Mouse (Mus musculus): ENCODE results near the gene Pomp. TPM values are rescaled to one million over a fixed set of nuclear protein-coding genes. Genes with fewer than 3 reads are reported as not detected.
"Not testable (repeated sequence)": the region's sequence is repeated elsewhere in the genome, so short reads cannot be mapped to it uniquely, and the experiment has no call there.

The Pomp gene
- total RNA-seq, 2 experiments from 2014 or later, result 128 to 151 TPM

GRCm38 (mm10) chr5:147896501-147896900 is 36.2 kb downstream of the Pomp start:
- DNase-seq (ENCODE audit: low spot score in 2 of 2), result not testable (repeated sequence)

- no peak for DNase-seq (ENCODE audit: low spot score in 2 of 2)
These were observed 38.0 kb downstream of the Pomp start for GRCm38 (mm10) chr5:147898254-147898653.

GRCm38 (mm10) chr5:147898968-147899549 is 38.8 kb downstream of the Pomp start:
- no peak for DNase-seq (ENCODE audit: low spot score in 2 of 2)

- no peak for DNase-seq (ENCODE audit: low spot score in 2 of 2)
These were observed 41.9 kb downstream of the Pomp start for GRCm38 (mm10) chr5:147902008-147902757.

GRCm38 (mm10) chr5:147903166-147903565 is 42.9 kb downstream of the Pomp start:
- no peak for DNase-seq (ENCODE audit: low spot score in 2 of 2)

GRCm38 (mm10) chr5:147907144-147907543 is 46.9 kb downstream of the Pomp start:
- no peak for DNase-seq (ENCODE audit: low spot score in 2 of 2)

GRCm38 (mm10) chr5:147907851-147908250 is 47.6 kb downstream of the Pomp start:
- no peak for DNase-seq (ENCODE audit: low spot score in 2 of 2)

GRCm38 (mm10) chr5:147910807-147911509 is 50.7 kb downstream of the Pomp start:
- no peak for DNase-seq (ENCODE audit: low spot score in 2 of 2)

GRCm38 (mm10) chr5:147911744-147912143 is 51.5 kb downstream of the Pomp start:
- no peak for DNase-seq (ENCODE audit: low spot score in 2 of 2)

GRCm38 (mm10) chr5:147913241-147913842 is 53.1 kb downstream of the Pomp start:
- no peak for DNase-seq (ENCODE audit: low spot score in 2 of 2)

- DNase-seq (ENCODE audit: low spot score in 2 of 2), result no peak
These were observed 54.8 kb downstream of the Pomp start for GRCm38 (mm10) chr5:147915038-147915566.

GRCm38 (mm10) chr5:147916171-147916570 is 55.9 kb downstream of the Pomp start:
- no peak for DNase-seq (ENCODE audit: low spot score in 2 of 2)

GRCm38 (mm10) chr5:147918044-147918846 is 58.0 kb downstream of the Pomp start:
- DNase-seq (ENCODE audit: low spot score in 2 of 2), result no peak

GRCm38 (mm10) chr5:147924621-147925020 is 64.4 kb downstream of the Pomp start:
- DNase-seq (ENCODE audit: low spot score in 2 of 2), result no peak

Other genes starting within 250 kb of the Pomp start
- gene Flt1, start 134.4 kb upstream of the Pomp start, total RNA-seq (2021), result 10 to 100 TPM; 17.5 to 18.2 TPM
- 1 to 10 TPM; 3.4 to 4.3 TPM for gene Slc46a3, start 34.4 kb downstream of the Pomp start, total RNA-seq (2021)
- gene Mtus2, start 96.9 kb downstream of the Pomp start, total RNA-seq (2021), result 1 to 10 TPM; 2.6 TPM

All from gastrocnemius, postnatal 4 days (tissue).